Mouse (Mus musculus) ovary, postnatal 14 days (tissue): Measurements from ENCODE around the gene 1810013L24Rik.
"Not testable (repeated sequence)": the region's sequence is repeated elsewhere in the genome, so short reads cannot be mapped to it uniquely, and the experiment has no call there.

Source experiments
- DNase-seq: peaks from one replicate; pipeline ENCODE4 v3.0.0; 2022; ENCODE audit warnings: low spot score

1810013L24Rik gene

GRCm38 (mm10) chr16:8906115-8906514 is 76.2 kb downstream of the 1810013L24Rik start:
- DNase-seq = not testable (repeated sequence)
